Mouse (Mus musculus) olfactory bulb, adult 2 months (tissue): ENCODE data around the gene Selenop. TPM values are rescaled to one million over a fixed set of nuclear protein-coding genes. Genes with fewer than 3 reads are reported as not detected.
A peak's percentile ranks its signal among the peaks of the same experiment; 100 is the strongest.
"Not testable (repeated sequence)": the region's sequence is repeated elsewhere in the genome, so short reads cannot be mapped to it uniquely, and the experiment has no call there.

ENCODE experiments used
- H3K27ac ChIP-seq: fragments of 200-500 bp; 2 replicates; pipeline ENCODE4 v1.5.1; 2012; ENCODE audit warnings: low read depth, low read length; ENCODE audit not compliant: insufficient read depth
- H3K4me1 ChIP-seq: fragments of 200-500 bp; 2 replicates; pipeline ENCODE4 v1.6.1; 2012; ENCODE audit warnings: low read length; ENCODE audit not compliant: control insufficient read depth, insufficient read depth
- H3K4me3 ChIP-seq: fragments of 200-500 bp; 2 replicates; pipeline ENCODE4 v1.5.1; 2012; ENCODE audit warnings: mild to moderate bottlenecking, low read depth, low read length, moderate library complexity; ENCODE audit not compliant: insufficient read depth
- CTCF ChIP-seq: fragments of 200-500 bp; IDR thresholded peaks from 2 replicates; pipeline ENCODE4 v1.5.1; 2012; ENCODE audit warnings: low read depth, mild to moderate bottlenecking, low read length, moderate library complexity; ENCODE audit not compliant: insufficient read depth
- POLR2A ChIP-seq: fragments of 200-500 bp; IDR thresholded peaks from 2 replicates; pipeline ENCODE4 v1.6.1; 2012; ENCODE audit warnings: mild to moderate bottlenecking, low read depth, low read length, moderate library complexity; ENCODE audit not compliant: insufficient read depth
- WGBS: fragments of 180-500 bp; shearing (Covaris S2); methylation state at CpG from one replicate; pipeline ENCODE4 v1.1.7; 2018; 5-methylcytosine and 5-hydroxymethylcytosine counted together
- polyA plus RNA-seq: library from polyadenylated mRNA; stranded (reverse); fragments of >200 nt; gene quantifications from 2 replicates; pipeline ENCODE4 v1.2.4, GENCODE M21; 2012; ENCODE audit warnings: low replicate concordance; ENCODE audit not compliant: missing spikeins, insufficient read depth, insufficient read length

The Selenop gene
- 861 and 3,655 TPM in 2 replicates for polyA plus RNA-seq

DNA sequence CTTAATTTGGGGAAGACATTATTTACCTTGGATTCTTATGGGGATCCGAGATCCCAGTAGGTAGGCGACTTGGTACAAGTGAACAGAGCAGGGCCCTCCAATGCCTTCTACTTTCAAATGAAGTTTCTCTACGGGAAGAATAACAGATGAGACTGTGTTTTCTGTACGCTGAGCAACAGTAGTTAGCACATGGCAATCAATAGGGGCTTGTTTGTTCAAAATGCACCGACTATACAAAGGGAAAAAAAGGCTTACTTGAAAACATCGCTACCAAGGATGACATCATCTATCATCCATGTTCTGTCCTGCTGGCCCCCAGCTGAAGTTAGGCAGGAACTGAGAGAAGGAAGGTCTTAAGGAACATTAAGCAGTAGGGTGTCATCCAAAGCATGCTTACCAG, at the start of gene Selenop:
Selenop (plus strand) TSS at position 301 of the 400 bp plus-strand sequence.
- no peak for TF ChIP-seq CTCF
- no peak for TF ChIP-seq POLR2A
- no peaks in the 10 kb centered on the region for H3K4me1 ChIP-seq
- WGBS = 58% methylated on average over 6 of the region's 6 CpGs
- H3K4me3 ChIP-seq = no peak within 1 kb of the TSS
- no peak within 1 kb of the TSS for H3K27ac ChIP-seq

DNA sequence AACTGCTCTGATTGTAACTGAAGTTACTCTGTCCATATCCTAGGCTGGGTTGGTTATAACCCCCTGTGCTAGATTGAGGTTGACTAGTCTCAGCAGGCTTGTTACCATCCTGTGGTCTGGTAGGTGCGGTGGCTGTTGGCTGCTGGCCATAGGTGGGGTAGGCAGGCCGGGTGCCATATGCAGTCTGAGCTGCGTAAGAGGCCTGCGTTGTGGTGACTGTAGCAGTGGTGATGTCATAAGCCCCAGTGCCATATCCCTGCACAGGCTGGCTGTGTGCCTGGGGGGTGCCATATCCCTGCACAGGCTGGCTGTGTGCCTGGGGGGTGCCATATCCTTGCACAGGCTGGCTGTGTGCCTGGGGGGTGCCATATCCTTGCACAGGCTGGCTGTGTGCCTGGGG, 49.7 kb upstream of the Selenop start:
- not testable (repeated sequence) for H3K27ac ChIP-seq, H3K4me3 ChIP-seq, H3K4me1 ChIP-seq
- WGBS = 93% methylated on average over 4 of the region's 4 CpGs

DNA sequence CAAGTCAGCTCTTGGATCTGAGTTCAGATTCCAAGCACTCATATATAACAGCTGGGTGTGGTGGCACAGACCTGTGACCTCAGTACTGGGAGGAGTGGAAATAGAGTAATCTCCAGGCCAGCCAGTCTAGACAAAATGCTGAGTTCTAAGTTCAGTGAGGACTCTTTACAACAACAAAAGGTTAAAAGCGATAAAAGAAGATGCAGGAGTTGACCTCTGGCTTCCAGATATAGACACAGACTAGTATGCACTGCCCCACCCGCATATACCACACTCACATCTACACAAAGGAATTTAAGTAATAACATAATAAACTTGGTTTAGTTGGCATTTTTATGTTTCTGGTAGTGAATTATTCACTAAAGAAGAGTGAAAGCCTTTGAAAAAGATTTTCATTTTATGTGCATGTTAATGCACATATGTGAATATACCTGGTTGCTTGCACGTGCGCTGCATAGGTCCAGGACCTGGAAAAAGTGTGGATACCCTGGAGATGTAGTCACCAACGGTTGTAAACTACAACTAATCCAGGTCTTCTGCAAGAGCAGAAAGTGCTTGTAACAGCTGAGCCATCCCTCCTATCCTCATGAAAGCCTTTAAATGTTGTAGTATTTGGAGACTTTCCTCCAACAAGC, 45.4 kb upstream of the Selenop start:
- 94% methylated on average over 5 of the region's 5 CpGs for WGBS
- Histone ChIP-seq H3K4me1 (no peaks in the 10 kb centered on the region), H3K27ac (no peak overlapping the region), H3K4me3 (no peak overlapping the region)
- TF ChIP-seq POLR2A (no peak), CTCF (no peak)

DNA sequence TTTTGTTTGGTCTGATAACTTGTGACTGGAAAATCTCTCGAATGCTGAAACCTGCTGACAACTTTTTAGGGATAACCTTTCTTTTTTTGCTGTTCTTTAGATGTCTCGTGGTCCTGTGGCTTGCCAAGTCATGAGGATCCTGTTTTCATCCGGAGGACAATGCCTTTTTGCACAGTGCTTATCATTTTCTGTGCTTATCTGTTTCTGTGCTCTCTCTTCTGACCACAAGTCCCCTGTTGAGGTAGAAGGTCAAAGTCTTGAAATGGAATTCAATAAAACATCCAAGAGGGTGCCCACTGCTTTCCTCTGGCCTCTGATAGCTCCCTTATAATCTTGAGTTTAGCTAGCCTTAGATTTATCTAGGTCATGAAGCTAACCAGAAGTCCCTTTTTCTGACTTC, 41.8 kb upstream of the Selenop start:
- Histone ChIP-seq H3K4me3 (no peak overlapping the region), H3K27ac (no peak overlapping the region), H3K4me1 (no peaks in the 10 kb centered on the region)
- TF ChIP-seq CTCF = no peak
- TF ChIP-seq POLR2A = no peak
- WGBS = 83% methylated on average over 3 of the region's 3 CpGs

DNA sequence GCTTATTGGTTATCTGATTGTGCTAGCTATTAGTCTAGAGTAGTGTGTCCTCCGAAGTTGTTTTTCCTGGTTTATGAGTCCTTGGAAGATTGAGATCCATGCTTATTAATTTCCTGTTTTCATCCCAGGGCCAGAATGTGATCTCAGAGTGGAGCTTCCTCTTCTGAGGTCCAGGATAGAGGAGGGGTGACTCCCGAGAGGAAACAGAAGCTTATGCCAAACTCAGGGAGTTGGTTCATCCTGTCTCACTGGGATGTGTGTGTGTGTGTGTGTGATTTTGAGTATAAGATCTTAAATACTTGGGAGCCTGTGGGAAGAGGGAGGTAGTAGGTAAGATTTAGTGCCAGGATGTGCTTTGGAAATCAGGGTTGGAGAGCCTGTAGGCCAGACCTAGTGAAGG, 40.2 kb upstream of the Selenop start:
- H3K4me3 ChIP-seq = no peak overlapping the region
- WGBS = 51% methylated on average over 2 of the region's 2 CpGs
- H3K27ac ChIP-seq = no peak overlapping the region
- no peaks in the 10 kb centered on the region; the same call in 1 of the 2 replicates for H3K4me1 ChIP-seq
- TF ChIP-seq CTCF (no peak), POLR2A (no peak)

DNA sequence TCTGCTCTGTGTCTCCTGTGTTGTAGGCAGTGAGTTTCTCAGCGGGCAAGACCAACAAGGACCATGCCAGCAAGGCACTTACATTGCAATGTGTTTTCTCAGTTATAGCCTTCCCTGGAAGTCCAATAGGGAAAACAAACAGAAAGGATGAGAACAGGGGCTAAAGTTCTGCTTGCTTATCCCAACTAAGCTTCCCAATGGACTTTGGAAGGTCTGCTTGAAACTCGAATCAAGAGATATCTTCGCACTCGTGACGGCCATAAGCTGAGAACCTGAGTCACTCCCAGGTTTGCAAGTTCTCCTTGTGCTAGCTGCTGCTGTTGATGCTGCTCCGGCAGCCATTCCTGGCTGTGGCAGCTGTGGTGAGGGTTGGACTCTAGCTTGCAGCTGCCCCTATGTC, 39.4 kb upstream of the Selenop start:
- Histone ChIP-seq H3K4me1 (no peaks in the 10 kb centered on the region; the same call in 1 of the 2 replicates), H3K27ac (no peak overlapping the region), H3K4me3 (no peak overlapping the region)
- 94% methylated on average over 6 of the region's 6 CpGs for WGBS
- no peak for TF ChIP-seq POLR2A

DNA sequence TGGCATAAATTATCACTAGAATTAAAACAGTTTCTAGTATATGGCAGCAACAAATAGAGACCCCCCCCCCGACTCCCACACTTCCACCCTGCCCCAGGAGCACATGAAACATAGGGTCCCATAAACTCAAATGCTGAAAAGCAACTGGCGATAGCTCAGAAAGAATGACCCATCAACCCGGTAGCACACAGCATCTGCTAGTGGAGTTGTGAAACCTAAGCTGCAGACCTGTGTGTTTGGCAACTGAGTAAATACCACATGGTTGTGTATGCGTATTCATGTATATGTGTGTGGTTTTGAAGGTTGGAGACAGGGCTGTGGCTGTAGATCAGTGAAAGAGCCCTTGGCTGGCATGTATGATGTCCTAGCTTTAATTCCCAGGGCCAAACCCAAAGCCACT, 37.3 kb upstream of the Selenop start:
- TF ChIP-seq CTCF (no peak), POLR2A (no peak)
- Histone ChIP-seq H3K4me1 (no peaks in the 10 kb centered on the region; the same call in 1 of the 2 replicates), H3K27ac (no peak overlapping the region), H3K4me3 (no peak overlapping the region)
- WGBS = 97% methylated on average over 4 of the region's 4 CpGs

DNA sequence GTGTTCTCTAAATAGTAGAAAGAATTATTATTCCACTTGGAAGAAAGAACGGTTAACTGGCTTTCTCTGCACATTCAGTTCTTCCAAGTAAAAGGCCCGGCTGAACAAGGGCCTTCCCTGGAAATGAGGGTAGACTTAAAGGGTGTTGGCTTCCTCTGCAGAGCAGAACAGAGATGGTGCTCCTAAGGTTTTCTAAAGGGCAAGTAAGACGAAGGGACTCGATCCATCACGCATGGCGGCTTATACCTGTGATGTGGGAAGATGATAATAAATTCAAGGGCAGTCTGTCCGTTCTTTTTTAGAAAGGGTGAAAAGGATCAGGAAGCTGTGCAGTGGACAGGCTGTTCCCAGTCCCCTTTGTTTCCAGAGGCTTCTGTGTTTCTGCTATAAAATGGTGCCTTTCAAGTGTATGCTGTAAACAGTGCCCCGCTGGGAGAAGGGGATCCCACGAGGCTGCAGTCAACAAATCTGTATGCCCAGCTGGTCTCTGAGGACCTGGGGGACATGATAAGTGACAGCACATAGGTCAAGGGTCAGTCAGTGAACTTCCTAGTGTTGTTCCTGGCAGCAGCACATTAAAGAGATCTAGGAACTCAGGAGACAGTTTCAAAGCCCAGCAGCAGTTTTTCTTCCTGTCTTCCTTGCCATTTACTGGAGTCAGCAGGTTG, 36.0 kb upstream of the Selenop start:
- 43% methylated on average over 9 of the region's 9 CpGs for WGBS
- H3K27ac ChIP-seq = peak overlapping the region; percentile 82

DNA sequence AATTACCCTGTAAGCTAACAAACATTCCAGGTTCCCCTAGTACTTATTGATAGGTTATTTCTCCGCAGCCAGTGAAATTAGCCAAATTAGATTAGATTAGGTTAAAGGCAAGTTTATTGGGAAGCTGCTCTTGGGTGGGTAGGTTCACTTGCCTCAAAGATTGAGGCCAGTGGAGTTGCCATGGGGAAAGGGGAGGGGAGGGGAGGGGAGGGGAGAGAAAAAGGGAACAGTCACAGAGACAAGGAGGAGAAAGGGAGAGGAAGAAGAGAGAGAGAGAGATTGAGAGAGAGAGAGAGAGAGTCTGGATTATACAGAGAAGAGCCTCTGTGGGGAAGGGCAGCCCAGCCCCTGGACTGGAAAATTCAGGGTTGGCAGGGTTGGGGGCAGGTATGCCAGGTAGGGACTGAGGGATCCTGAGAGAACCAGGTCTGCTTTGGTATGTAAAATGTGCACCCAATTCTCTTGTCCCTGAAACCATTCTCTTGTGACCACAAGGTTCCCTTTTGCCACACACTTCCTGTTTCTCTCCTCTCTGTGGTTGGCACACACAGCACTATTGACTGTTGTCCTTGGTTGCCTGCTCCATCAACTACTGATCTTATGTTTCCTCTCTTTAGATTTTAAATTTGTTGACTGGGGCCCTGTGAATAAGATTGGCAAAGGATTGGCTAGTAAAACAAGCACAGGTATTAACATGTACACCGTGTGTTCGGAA, 34.4 kb upstream of the Selenop start:
- H3K4me1 ChIP-seq = no peaks in the 10 kb centered on the region; the same call in 1 of the 2 replicates
- WGBS = 89% methylated on average over 3 of the region's 3 CpGs
- TF ChIP-seq POLR2A (no peak), CTCF (no peak)
- no peak overlapping the region for H3K27ac ChIP-seq
- H3K4me3 ChIP-seq = no peak overlapping the region

More for the DNA sequence above, 36.0 kb upstream of the Selenop start:
- no peak for TF ChIP-seq POLR2A
- TF ChIP-seq CTCF = no peak
- Histone ChIP-seq H3K4me3 (no peak overlapping the region), H3K4me1 (no peaks in the 10 kb centered on the region; the same call in 1 of the 2 replicates)
